ENCODE assay signal across 8 mouse cellular contexts in the genomic region with DNA sequence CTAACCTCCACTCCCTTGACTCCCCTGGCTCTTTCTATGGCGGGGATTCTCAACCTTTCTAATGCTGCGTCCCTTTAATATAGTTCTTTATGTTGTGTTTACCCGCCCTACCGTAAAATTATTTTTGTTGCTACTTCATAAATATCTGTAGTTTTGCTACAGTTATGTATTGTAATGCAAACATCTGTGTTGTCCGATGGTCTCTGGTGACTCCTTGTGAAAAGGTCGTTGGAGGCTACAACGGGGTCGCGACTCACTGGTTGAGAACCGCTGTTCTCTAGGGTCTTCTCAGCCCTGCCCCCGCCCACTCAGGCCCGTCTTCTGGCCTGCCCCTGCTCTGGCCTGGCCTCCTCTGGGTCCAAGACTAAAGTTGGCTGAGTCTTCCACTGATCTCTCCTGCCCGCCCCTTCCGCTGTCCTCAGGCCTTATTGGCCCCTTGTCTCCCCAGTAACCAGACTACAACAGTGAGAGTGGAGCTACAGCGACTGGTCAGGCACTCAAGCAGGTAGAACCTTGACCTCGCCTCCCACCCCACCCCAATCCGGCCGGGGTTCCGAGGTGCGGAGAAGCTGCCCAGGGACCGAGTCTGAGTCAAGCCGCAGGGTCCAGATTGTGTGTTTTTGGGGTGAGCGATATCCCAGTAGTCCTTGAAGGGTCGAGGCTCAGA. TPM values are rescaled to one million over a fixed set of nuclear protein-coding genes. Genes with fewer than 3 reads are reported as not detected.
DNase-seq lines count a peak whose midpoint lies in the region; ATAC-seq and TF ChIP-seq lines count a peak whose summit lies in the region.

A gene (plus strand): TSS at position 311 of the 667 bp plus-strand sequence.

- H3K27ac ChIP-seq in forebrain, postnatal 0 days (ENCODE audit: low read depth, low read length), result peak within 1 kb of the TSS; percentile 86
- peak within 1 kb of the TSS; percentile 72 for H3K27ac ChIP-seq in hindbrain, embryonic 11.5 days (ENCODE audit: low read depth, low read length)
- H3K27ac ChIP-seq in limb, embryonic 10.5 days, result peak within 1 kb of the TSS; percentile 91

- ATAC-seq in cerebellum, adult (ENCODE audit: insufficient number of reproducible peaks, low FRiP score, low TSS enrichment), result peak; percentile 27; the same call in 1 of the 2 replicates
- ATAC-seq in forebrain, postnatal 0 days, result peak; percentile 47
- peak; percentile 48 for ATAC-seq in hindbrain, embryonic 11.5 days (ENCODE audit: low FRiP score)

- no peak for TF ChIP-seq CTCF in forebrain, postnatal 0 days (IDR thresholded peaks at IDR 0.05; ENCODE audit: low read depth)

- H3K36me3 ChIP-seq in forebrain, postnatal 0 days (ENCODE audit: insufficient read depth), result no peaks in the 10 kb centered on the region
- H3K36me3 ChIP-seq in hindbrain, embryonic 11.5 days (ENCODE audit: control insufficient read depth, insufficient read depth, low read length), result no peaks in the 10 kb centered on the region
- H3K36me3 ChIP-seq in limb, embryonic 10.5 days, result no peaks in the 10 kb centered on the region

- no peaks in the 10 kb centered on the region for H3K9me3 ChIP-seq in forebrain, postnatal 0 days (ENCODE audit: low read length)
- H3K9me3 ChIP-seq in hindbrain, embryonic 11.5 days (ENCODE audit: control insufficient read depth, low read length), result no peaks in the 10 kb centered on the region
- H3K9me3 ChIP-seq in limb, embryonic 10.5 days (replicated peaks), result no peaks in the 10 kb centered on the region

- H3K4me3 ChIP-seq in forebrain, postnatal 0 days (ENCODE audit: low read depth, low read length), result peak within 1 kb of the TSS; percentile 55
- peak within 1 kb of the TSS; percentile 41 for H3K4me3 ChIP-seq in hindbrain, embryonic 11.5 days (ENCODE audit: low read depth, low read length)
- peak within 1 kb of the TSS; percentile 56 for H3K4me3 ChIP-seq in limb, embryonic 10.5 days

- 8% methylated on average over 24 of the region's 24 CpGs for WGBS in forebrain, postnatal 0 days
- WGBS in hindbrain, embryonic 11.5 days, result 7% methylated on average over 24 of the region's 24 CpGs
- 4% methylated on average over 24 of the region's 24 CpGs for whole genome bisulfite sequencing in limb, embryonic 10.5 days

- H3K9ac ChIP-seq in forebrain, postnatal 0 days, result peak within 1 kb of the TSS; percentile 61
- H3K9ac ChIP-seq in hindbrain, embryonic 11.5 days (ENCODE audit: low read depth, low read length), result peak within 1 kb of the TSS; percentile 53; the same call in 1 of the 2 replicates

- H3K4me1 ChIP-seq in forebrain, postnatal 0 days (ENCODE audit: insufficient read depth), result peaks cover 6% of the 10 kb centered on the region; the same call in 1 of the 2 replicates
- peaks cover 5% of the 10 kb centered on the region for H3K4me1 ChIP-seq in hindbrain, embryonic 11.5 days (replicated peaks; ENCODE audit: control insufficient read depth, insufficient read depth, low read length)
- peaks cover 55% of the 10 kb centered on the region for H3K4me1 ChIP-seq in limb, embryonic 10.5 days

- peak within 1 kb of the TSS; percentile 74 for H3K4me2 ChIP-seq in forebrain, postnatal 0 days (ENCODE audit: low read depth)
- H3K4me2 ChIP-seq in hindbrain, embryonic 11.5 days (replicated peaks; ENCODE audit: low read depth, low read length), result peak within 1 kb of the TSS; percentile 44

- DNase-seq in cerebellum, adult 11-12 months, result no peak
- DNase-seq in c-Kit-positive CD71-positive TER-119-negative erythroid progenitor cells, embryonic 14.5 days (ENCODE audit: low read depth), result peak; percentile 45
- peak; percentile 22 for DNase-seq in forebrain, postnatal 0 days
- DNase-seq in hindbrain, embryonic 11.5 days (ENCODE audit: low spot score), result peak; percentile 49
- DNase-seq in limb, embryonic 10.5 days (ENCODE audit: low spot score), result peak; percentile 68
- DNase-seq in mesoderm, embryonic 11.5 days (ENCODE audit: low read depth, low spot score), result peak; percentile 54
- peak; percentile 56 to 66 for DNase-seq in spleen, adult 18-20 months

- H3K27me3 ChIP-seq in forebrain, postnatal 0 days (ENCODE audit: insufficient read depth, low read length), result no peaks in the 10 kb centered on the region
- 0 out of 2 replicates have a peak, but pooled peaks cover under 1% of the 10 kb centered on the region for H3K27me3 ChIP-seq in hindbrain, embryonic 11.5 days (ENCODE audit: control insufficient read depth, insufficient read depth, low read length)
- H3K27me3 ChIP-seq in limb, embryonic 10.5 days (ENCODE audit: low read depth, poor library complexity, severe bottlenecking), result peaks cover 22% of the 10 kb centered on the region

RNA-seq across cellular contexts. Expression of the gene that starts here (rescaled TPM):
- total RNA-seq in forebrain, postnatal 0 days (2014; rRNA removed), result 4.3 and 5.8 TPM in 2 replicates
- 3.1 and 5.1 TPM in 2 replicates for polyA plus RNA-seq in forebrain, postnatal 0 days (2015; fragmentation: Nextera tagmentation; extraction: Ambion mirVana)
- polyA plus RNA-seq in hindbrain, embryonic 11.5 days (2014; fragmentation: Nextera tagmentation; extraction: Ambion mirVana), result 3.3 and 5.3 TPM in 2 replicates
- polyA plus RNA-seq in limb, embryonic 10.5 days (2016; fragmentation: Nextera tagmentation; extraction: Ambion mirVana), result 4.4 and 6.3 TPM in 2 replicates
